Mouse (Mus musculus) E14TG2a.4 (cell line): ENCODE data around the gene Ppfibp2.

ENCODE experiments used
- CTCF ChIP-seq: conservative IDR thresholded peaks from 2 replicates; pipeline ENCODE4 v1.5.1; 2014; ENCODE audit warnings: low read length
- NANOG ChIP-seq: IDR thresholded peaks from 2 replicates; pipeline ENCODE4 v1.6.1; 2014; ENCODE audit warnings: borderline replicate concordance, low read length, mixed read lengths
- POU5F1 ChIP-seq: IDR thresholded peaks from 2 replicates; pipeline ENCODE4 v1.6.1; 2014; ENCODE audit warnings: low read length, borderline replicate concordance

DNA sequence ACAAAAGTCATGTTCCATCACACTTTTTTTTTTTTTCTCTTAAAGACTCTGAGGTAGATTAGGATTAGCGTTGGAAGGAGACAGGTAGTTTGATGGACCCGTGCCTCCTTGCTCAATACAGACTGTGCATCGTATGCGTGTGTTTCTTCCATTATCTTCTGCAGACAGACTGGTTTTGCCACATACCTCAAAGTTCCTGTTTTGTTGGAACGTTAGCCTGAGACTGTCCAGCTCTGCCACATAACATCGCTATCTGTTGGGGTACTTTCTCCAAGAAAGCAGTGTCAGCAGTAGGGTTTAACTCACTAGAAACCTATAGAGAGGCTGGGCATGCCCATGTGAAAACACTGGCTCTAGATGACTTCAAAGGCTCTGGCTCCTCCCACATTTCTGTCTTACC lies 61.4 kb downstream of the Ppfibp2 start:
- TF ChIP-seq CTCF (no peak), NANOG (no peak), POU5F1 (no peak)
